Mouse (Mus musculus): Measurements from ENCODE around the gene Fndc1.

Fndc1 gene

GRCm38 (mm10) chr17:7690271-7690670, 136.8 kb downstream of the Fndc1 start:
- DNase-seq (ENCODE audit: low spot score in 2 of 2) = no peak

Measured in urinary bladder, adult 18-20 months (tissue).